Mouse (Mus musculus): Measurements from ENCODE around the gene Kif6. TPM values are rescaled to one million over a fixed set of nuclear protein-coding genes. Genes with fewer than 3 reads are reported as not detected.

Kif6 gene
- polyA plus RNA-seq, 1 experiment from 2014 or later, result 5.2 TPM

DNA sequence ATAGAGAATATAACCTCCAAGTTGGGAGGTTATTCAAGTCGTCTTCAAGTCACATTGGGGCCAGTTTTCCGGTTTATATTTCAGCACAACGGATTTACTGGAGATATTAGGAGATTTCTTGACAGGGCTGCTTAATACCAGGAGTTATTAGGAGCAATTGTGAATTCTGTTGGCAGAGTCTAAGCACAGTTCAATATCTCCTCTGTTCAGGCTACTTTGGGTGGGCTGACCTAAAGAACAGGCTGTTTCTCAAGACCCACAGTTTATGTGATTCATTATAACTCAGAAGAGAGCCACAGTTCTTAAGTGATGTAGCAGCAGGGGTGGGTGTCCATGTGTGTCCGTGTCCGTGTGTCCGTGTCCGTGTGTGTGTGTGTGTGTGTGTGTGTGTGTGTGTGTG is 34.5 kb downstream of the Kif6 start:
- WGBS, result 58% methylated on average over 7 of the region's 7 CpGs
- H3K36me3 ChIP-seq (ENCODE audit: control insufficient read depth, insufficient read depth, low read length), result no peaks in the 10 kb centered on the region
- H3K9me3 ChIP-seq (ENCODE audit: control insufficient read depth, low read length), result no peaks in the 10 kb centered on the region
- H3K4me2 ChIP-seq (ENCODE audit: low read depth, low read length), result no peak overlapping the region
- H3K4me1 ChIP-seq (replicated peaks; ENCODE audit: control insufficient read depth, insufficient read depth, low read length), result peaks cover 4% of the 10 kb centered on the region; the same call in 1 of the 2 replicates
- no peaks in the 10 kb centered on the region for H3K27me3 ChIP-seq (ENCODE audit: control insufficient read depth, insufficient read depth, low read depth, low read length)
- no peak overlapping the region for H3K9ac ChIP-seq (ENCODE audit: low read length)
- ATAC-seq (ENCODE audit: low read depth), result peak; percentile 74
- no peak overlapping the region for H3K4me3 ChIP-seq (ENCODE audit: low read length)
- H3K27ac ChIP-seq (ENCODE audit: low read length), result peak overlapping the region; percentile 39; the same call in 1 of the 2 replicates

DNA sequence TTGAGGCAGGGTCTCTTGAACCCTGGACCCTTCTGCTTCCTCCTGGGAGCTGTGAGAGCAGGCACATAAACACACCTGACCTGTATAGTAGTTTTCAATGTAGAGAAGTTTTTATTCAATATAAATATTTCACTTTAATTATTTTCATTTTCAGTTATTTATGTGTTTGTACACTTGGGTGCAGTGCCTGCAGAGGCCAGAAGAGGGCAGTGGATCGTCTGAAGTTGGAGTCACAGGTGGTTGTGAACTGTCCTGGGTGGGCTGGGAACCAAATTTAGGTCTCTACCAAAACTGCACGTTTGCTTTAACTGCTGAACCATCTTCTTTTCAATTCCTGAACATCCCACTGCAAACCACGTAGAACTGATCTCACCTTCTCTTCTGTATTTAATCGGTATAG is 35.4 kb downstream of the Kif6 start:
- Histone ChIP-seq H3K4me1 (replicated peaks; ENCODE audit: control insufficient read depth, insufficient read depth, low read length) (peaks cover 4% of the 10 kb centered on the region; the same call in 1 of the 2 replicates), H3K9ac (ENCODE audit: low read length) (no peak overlapping the region), H3K27me3 (ENCODE audit: control insufficient read depth, insufficient read depth, low read depth, low read length) (no peaks in the 10 kb centered on the region), H3K9me3 (ENCODE audit: control insufficient read depth, low read length) (no peaks in the 10 kb centered on the region), H3K4me3 (ENCODE audit: low read length) (no peak overlapping the region), H3K27ac (ENCODE audit: low read length) (no peak overlapping the region), H3K36me3 (ENCODE audit: control insufficient read depth, insufficient read depth, low read length) (no peaks in the 10 kb centered on the region), H3K4me2 (ENCODE audit: low read depth, low read length) (no peak overlapping the region)
- no peak for ATAC-seq (ENCODE audit: low read depth)
- 79% methylated on average over 4 of the region's 4 CpGs for WGBS

DNA sequence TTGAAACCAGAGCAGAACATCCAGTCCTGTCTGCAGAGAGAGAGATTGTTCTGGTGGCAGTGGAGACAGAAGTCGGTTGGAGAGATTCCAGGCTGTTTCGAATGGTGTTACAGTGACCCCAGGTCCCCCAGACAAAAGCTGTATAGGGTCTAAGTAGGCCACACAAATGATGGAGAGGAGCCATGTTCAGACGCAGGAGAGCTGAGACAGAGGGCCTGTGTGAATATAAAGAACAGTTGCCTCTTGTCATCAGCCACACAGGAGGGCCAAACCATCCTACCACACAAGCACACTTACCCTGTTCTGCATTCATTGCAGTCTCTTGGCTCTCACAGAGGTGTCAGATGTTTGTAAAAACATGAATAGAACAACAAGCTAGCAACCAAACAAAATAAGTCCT is 37.4 kb downstream of the Kif6 start:
- Histone ChIP-seq H3K4me2 (ENCODE audit: low read depth, low read length) (no peak overlapping the region), H3K9me3 (ENCODE audit: control insufficient read depth, low read length) (no peaks in the 10 kb centered on the region), H3K27me3 (ENCODE audit: control insufficient read depth, insufficient read depth, low read depth, low read length) (no peaks in the 10 kb centered on the region), H3K9ac (ENCODE audit: low read length) (no peak overlapping the region), H3K4me3 (ENCODE audit: low read length) (no peak overlapping the region), H3K36me3 (ENCODE audit: control insufficient read depth, insufficient read depth, low read length) (no peaks in the 10 kb centered on the region), H3K4me1 (replicated peaks; ENCODE audit: control insufficient read depth, insufficient read depth, low read length) (peaks cover 4% of the 10 kb centered on the region; the same call in 1 of the 2 replicates), H3K27ac (ENCODE audit: low read length) (0 out of 2 replicates have a peak overlapping the region, but pooled peaks have one; percentile 52)
- WGBS, result 41% methylated on average over 3 of the region's 3 CpGs
- ATAC-seq (ENCODE audit: low read depth), result peak; percentile 88

DNA sequence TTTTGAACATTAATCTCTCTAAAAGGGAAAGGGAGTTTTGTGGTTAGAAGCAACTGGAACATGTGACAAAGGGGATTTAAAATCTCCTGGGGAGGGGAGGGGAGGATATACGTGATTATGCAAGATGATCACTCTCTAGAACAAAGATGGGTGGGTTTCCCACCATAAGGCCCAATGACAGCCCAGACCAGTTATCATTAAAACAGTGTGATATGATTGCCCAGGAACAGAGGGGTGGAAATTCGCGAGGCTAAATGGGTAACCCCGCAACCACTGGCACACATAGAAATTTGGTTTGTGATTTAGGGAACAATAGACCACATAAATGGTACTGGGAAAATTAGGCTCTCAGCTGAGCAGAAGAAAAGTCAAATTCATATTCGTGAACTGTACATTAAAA is 37.9 kb downstream of the Kif6 start:
- no peak overlapping the region for H3K4me2 ChIP-seq (ENCODE audit: low read depth, low read length)
- H3K9me3 ChIP-seq (ENCODE audit: control insufficient read depth, low read length), result no peaks in the 10 kb centered on the region
- ATAC-seq (ENCODE audit: low read depth), result no peak; the same call in 1 of the 2 replicates
- no peaks in the 10 kb centered on the region for H3K36me3 ChIP-seq (ENCODE audit: control insufficient read depth, insufficient read depth, low read length)
- 66% methylated on average over 5 of the region's 5 CpGs for WGBS
- H3K27ac ChIP-seq (ENCODE audit: low read length), result peak overlapping the region; percentile 52
- no peaks in the 10 kb centered on the region for H3K27me3 ChIP-seq (ENCODE audit: control insufficient read depth, insufficient read depth, low read depth, low read length)
- H3K9ac ChIP-seq (ENCODE audit: low read length), result no peak overlapping the region
- peaks cover 4% of the 10 kb centered on the region; the same call in 1 of the 2 replicates for H3K4me1 ChIP-seq (replicated peaks; ENCODE audit: control insufficient read depth, insufficient read depth, low read length)
- no peak overlapping the region for H3K4me3 ChIP-seq (ENCODE audit: low read length)

DNA sequence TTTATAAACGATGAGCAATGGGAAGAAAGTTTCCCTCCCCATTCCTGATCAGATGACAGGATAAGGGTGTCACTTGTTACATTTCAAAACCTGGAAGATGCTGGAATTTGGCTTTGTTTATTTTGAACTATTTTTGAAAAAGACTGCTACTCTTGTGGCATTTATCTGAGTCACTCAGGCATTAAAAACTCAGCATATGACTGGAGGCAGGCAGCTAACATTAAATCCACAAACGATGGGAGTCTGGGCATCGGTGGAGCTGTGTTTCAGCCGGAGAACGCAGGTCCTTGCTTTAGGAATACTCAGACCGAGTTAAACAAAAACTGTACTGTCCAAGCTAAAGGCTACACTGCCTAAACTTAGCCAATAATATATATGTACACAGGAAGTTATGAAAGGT is 46.7 kb downstream of the Kif6 start:
- Histone ChIP-seq H3K9ac (ENCODE audit: low read length) (no peak overlapping the region), H3K9me3 (ENCODE audit: control insufficient read depth, low read length) (no peaks in the 10 kb centered on the region), H3K27ac (ENCODE audit: low read length) (no peak overlapping the region), H3K4me2 (ENCODE audit: low read depth, low read length) (no peak overlapping the region), H3K36me3 (ENCODE audit: control insufficient read depth, insufficient read depth, low read length) (no peaks in the 10 kb centered on the region), H3K4me1 (replicated peaks; ENCODE audit: control insufficient read depth, insufficient read depth, low read length) (peaks cover 6% of the 10 kb centered on the region; the same call in 1 of the 2 replicates), H3K4me3 (ENCODE audit: low read length) (no peak overlapping the region), H3K27me3 (ENCODE audit: control insufficient read depth, insufficient read depth, low read depth, low read length) (no peaks in the 10 kb centered on the region)
- ATAC-seq (ENCODE audit: low read depth), result no peak
- 43% methylated on average over 6 of the region's 6 CpGs for WGBS

DNA sequence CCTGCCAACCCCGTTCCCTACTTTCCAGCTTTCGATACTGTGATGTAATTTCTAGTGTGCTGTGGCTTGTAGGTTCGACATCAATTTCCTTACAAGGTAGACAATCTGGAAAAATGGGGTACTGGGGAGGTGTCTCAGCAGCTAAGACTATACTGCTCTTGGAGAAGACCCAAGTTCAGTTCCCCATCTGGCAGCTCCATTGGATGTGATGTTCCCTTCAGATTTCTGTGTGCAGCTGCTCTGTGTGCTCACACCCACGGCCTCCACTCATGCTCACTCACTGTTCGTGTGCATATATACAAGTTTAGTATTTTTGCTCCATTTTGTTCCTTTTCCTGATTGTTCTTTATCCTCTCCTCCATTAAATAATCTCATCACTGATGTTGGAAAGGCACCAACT is 51.8 kb downstream of the Kif6 start:
- H3K4me2 ChIP-seq (ENCODE audit: low read depth, low read length), result no peak overlapping the region
- H3K4me3 ChIP-seq (ENCODE audit: low read length), result no peak overlapping the region
- H3K27me3 ChIP-seq (ENCODE audit: control insufficient read depth, insufficient read depth, low read depth, low read length), result no peaks in the 10 kb centered on the region
- no peak for ATAC-seq (ENCODE audit: low read depth)
- no peaks in the 10 kb centered on the region for H3K36me3 ChIP-seq (ENCODE audit: control insufficient read depth, insufficient read depth, low read length)
- no peak overlapping the region for H3K27ac ChIP-seq (ENCODE audit: low read length)
- H3K9ac ChIP-seq (ENCODE audit: low read length), result no peak overlapping the region
- H3K4me1 ChIP-seq (replicated peaks; ENCODE audit: control insufficient read depth, insufficient read depth, low read length), result peaks cover under 1% of the 10 kb centered on the region; the same call in 1 of the 2 replicates
- 87% methylated on average over 5 of the region's 5 CpGs for WGBS
- no peaks in the 10 kb centered on the region for H3K9me3 ChIP-seq (ENCODE audit: control insufficient read depth, low read length)

DNA sequence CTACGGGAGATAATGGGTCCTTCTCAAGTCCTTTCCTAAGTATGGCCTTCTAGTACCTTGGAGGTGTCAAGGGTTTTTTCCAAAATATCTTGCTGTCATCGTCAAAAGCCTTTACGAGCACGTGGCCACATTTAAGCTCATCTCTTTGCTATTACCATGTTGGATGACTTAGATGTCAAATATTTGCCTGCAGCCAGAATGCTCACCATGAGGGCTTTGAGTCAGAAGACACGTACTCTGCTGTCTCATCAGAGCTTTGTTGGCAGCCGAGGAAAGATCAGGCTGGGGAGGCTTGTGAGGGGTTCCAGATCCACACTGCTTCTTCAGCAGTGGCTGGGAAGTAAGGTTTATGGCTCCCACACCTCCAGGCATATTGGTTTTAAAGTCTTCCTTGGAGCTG is 53.4 kb downstream of the Kif6 start:
- H3K4me3 ChIP-seq (ENCODE audit: low read length), result no peak overlapping the region
- H3K9me3 ChIP-seq (ENCODE audit: control insufficient read depth, low read length), result no peaks in the 10 kb centered on the region
- H3K4me1 ChIP-seq (replicated peaks; ENCODE audit: control insufficient read depth, insufficient read depth, low read length), result no peaks in the 10 kb centered on the region; the same call in 1 of the 2 replicates
- no peaks in the 10 kb centered on the region for H3K27me3 ChIP-seq (ENCODE audit: control insufficient read depth, insufficient read depth, low read depth, low read length)
- no peak for ATAC-seq (ENCODE audit: low read depth)
- no peaks in the 10 kb centered on the region for H3K36me3 ChIP-seq (ENCODE audit: control insufficient read depth, insufficient read depth, low read length)
- no peak overlapping the region for H3K4me2 ChIP-seq (ENCODE audit: low read depth, low read length)
- H3K9ac ChIP-seq (ENCODE audit: low read length), result no peak overlapping the region
- WGBS, result 78% methylated on average over 6 of the region's 6 CpGs
- H3K27ac ChIP-seq (ENCODE audit: low read length), result no peak overlapping the region

DNA sequence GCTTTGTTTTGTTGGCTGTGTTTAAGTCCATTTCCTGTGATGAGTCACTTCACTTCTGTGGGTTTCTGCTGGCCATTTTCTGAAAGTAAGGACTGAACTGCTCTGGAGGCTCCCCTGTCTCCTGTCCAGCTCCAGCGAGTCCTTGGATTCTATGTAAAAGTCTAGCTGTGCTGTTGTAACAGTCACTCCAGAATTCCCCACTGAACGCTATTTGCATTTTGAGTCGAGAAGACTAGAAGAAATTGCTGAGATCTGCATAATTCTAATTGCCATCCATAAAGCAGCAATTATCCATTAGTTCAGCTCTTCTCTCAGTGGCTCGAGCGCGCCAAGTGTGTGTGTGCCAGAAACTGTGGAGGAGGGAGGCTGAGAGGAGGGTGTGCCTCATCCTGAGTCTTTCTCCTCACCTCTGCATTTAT is 57.0 kb downstream of the Kif6 start:
- Histone ChIP-seq H3K9ac (ENCODE audit: low read length) (no peak overlapping the region), H3K4me3 (ENCODE audit: low read length) (no peak overlapping the region), H3K36me3 (ENCODE audit: control insufficient read depth, insufficient read depth, low read length) (no peaks in the 10 kb centered on the region), H3K27ac (ENCODE audit: low read length) (peak overlapping the region; percentile 34; the same call in 1 of the 2 replicates), H3K9me3 (ENCODE audit: control insufficient read depth, low read length) (peaks cover 3% of the 10 kb centered on the region; the same call in 1 of the 2 replicates), H3K27me3 (ENCODE audit: control insufficient read depth, insufficient read depth, low read depth, low read length) (no peaks in the 10 kb centered on the region), H3K4me1 (replicated peaks; ENCODE audit: control insufficient read depth, insufficient read depth, low read length) (no peaks in the 10 kb centered on the region; the same call in 1 of the 2 replicates), H3K4me2 (ENCODE audit: low read depth, low read length) (no peak overlapping the region)
- 61% methylated on average over 6 of the region's 6 CpGs for WGBS
- peak; percentile 51; the same call in 1 of the 2 replicates for ATAC-seq (ENCODE audit: low read depth)

DNA sequence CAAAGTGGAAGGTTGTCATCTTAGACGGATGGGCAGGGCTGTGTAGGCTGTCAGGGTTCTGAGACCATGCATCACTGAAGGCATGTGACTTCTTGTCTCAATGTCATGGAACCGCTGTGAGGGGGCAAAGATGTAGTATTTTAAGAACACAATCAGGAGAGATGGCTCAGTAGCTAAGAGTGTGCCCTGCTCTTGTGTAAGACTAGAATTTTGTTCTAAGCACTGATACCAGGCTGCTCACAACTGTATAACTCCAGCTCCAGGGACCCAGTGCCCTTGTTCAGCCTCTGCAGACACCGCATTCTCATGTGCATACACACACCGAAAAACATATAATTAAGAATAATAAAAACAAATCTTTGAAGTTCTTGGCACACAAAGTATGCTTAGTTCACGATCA is 57.5 kb downstream of the Kif6 start:
- Histone ChIP-seq H3K9ac (ENCODE audit: low read length) (no peak overlapping the region), H3K4me3 (ENCODE audit: low read length) (no peak overlapping the region), H3K9me3 (ENCODE audit: control insufficient read depth, low read length) (peaks cover 3% of the 10 kb centered on the region; the same call in 1 of the 2 replicates), H3K4me2 (ENCODE audit: low read depth, low read length) (no peak overlapping the region), H3K4me1 (replicated peaks; ENCODE audit: control insufficient read depth, insufficient read depth, low read length) (no peaks in the 10 kb centered on the region; the same call in 1 of the 2 replicates), H3K36me3 (ENCODE audit: control insufficient read depth, insufficient read depth, low read length) (no peaks in the 10 kb centered on the region), H3K27me3 (ENCODE audit: control insufficient read depth, insufficient read depth, low read depth, low read length) (no peaks in the 10 kb centered on the region), H3K27ac (ENCODE audit: low read length) (no peak overlapping the region)
- WGBS, result 71% methylated on average over 5 of the region's 5 CpGs
- no peak for ATAC-seq (ENCODE audit: low read depth)
